Mouse (Mus musculus): Measurements from ENCODE around the gene Tmem104. TPM values are rescaled to one million over a fixed set of nuclear protein-coding genes. Genes with fewer than 3 reads are reported as not detected.

The Tmem104 gene
- polyA plus RNA-seq, 1 experiment from 2014 or later, result 15.3 TPM

GRCm38 (mm10) chr11:115172825-115173287, 14.4 kb upstream of the Tmem104 start:
- Histone ChIP-seq H3K27ac (no peak overlapping the region), H3K4me3 (no peak overlapping the region), H3K27me3 (replicated peaks) (0 out of 2 replicates have a peak, but pooled peaks cover 5% of the 10 kb centered on the region), H3K9me3 (no peaks in the 10 kb centered on the region), H3K9ac (no peak overlapping the region), H3K36me3 (replicated peaks) (no peaks in the 10 kb centered on the region), H3K4me1 (peaks cover 42% of the 10 kb centered on the region), H3K4me2 (no peak overlapping the region)
- 29% methylated on average over 4 of the region's 4 CpGs for WGBS
- no peak for ATAC-seq (replicated peaks)

GRCm38 (mm10) chr11:115173549-115174339, 13.5 kb upstream of the Tmem104 start:
- ATAC-seq (replicated peaks), result no peak
- 21% methylated on average over 16 of the region's 16 CpGs for WGBS
- Histone ChIP-seq H3K9ac (no peak overlapping the region), H3K4me1 (peaks cover 47% of the 10 kb centered on the region), H3K9me3 (no peaks in the 10 kb centered on the region), H3K27ac (no peak overlapping the region), H3K27me3 (replicated peaks) (0 out of 2 replicates have a peak, but pooled peaks cover 5% of the 10 kb centered on the region), H3K4me2 (no peak overlapping the region), H3K36me3 (replicated peaks) (no peaks in the 10 kb centered on the region), H3K4me3 (no peak overlapping the region)

- H3K27ac ChIP-seq, result no peak overlapping the region
These were observed 10.7 kb upstream of the Tmem104 start for GRCm38 (mm10) chr11:115176399-115177190.

GRCm38 (mm10) chr11:115177559-115178195, 9.6 kb upstream of the Tmem104 start:
- 14% methylated on average over 10 of the region's 10 CpGs for WGBS
- peak overlapping the region; percentile 50 for H3K27ac ChIP-seq
- ATAC-seq (replicated peaks), result peak; percentile 62
- H3K27me3 ChIP-seq (replicated peaks), result 0 out of 2 replicates have a peak, but pooled peaks cover 5% of the 10 kb centered on the region
- no peaks in the 10 kb centered on the region for H3K9me3 ChIP-seq
- peaks cover 42% of the 10 kb centered on the region for H3K4me1 ChIP-seq
- H3K4me3 ChIP-seq, result no peak overlapping the region
- no peak overlapping the region for H3K4me2 ChIP-seq
- H3K36me3 ChIP-seq (replicated peaks), result no peaks in the 10 kb centered on the region
- no peak overlapping the region for H3K9ac ChIP-seq

More at GRCm38 (mm10) chr11:115176399-115177190, 10.7 kb upstream of the Tmem104 start:
- 58% methylated on average over 24 of the region's 24 CpGs for WGBS
- Histone ChIP-seq H3K27me3 (replicated peaks) (0 out of 2 replicates have a peak, but pooled peaks cover 5% of the 10 kb centered on the region), H3K4me3 (no peak overlapping the region), H3K9me3 (no peaks in the 10 kb centered on the region), H3K36me3 (replicated peaks) (no peaks in the 10 kb centered on the region), H3K9ac (no peak overlapping the region), H3K4me1 (peaks cover 47% of the 10 kb centered on the region), H3K4me2 (no peak overlapping the region)
- no peak for ATAC-seq (replicated peaks)

- Histone ChIP-seq H3K27ac (0 out of 2 replicates have a peak overlapping the region, but pooled peaks have one; percentile 50), H3K4me2 (no peak overlapping the region), H3K4me1 (peaks cover 38% of the 10 kb centered on the region), H3K9me3 (no peaks in the 10 kb centered on the region), H3K4me3 (no peak overlapping the region), H3K36me3 (replicated peaks) (no peaks in the 10 kb centered on the region), H3K9ac (no peak overlapping the region), H3K27me3 (replicated peaks) (0 out of 2 replicates have a peak, but pooled peaks cover 5% of the 10 kb centered on the region)
- ATAC-seq (replicated peaks), result no peak
- WGBS, result 91% methylated on average over 2 of the region's 2 CpGs
These were observed 8.5 kb upstream of the Tmem104 start for GRCm38 (mm10) chr11:115178766-115179165.

GRCm38 (mm10) chr11:115179191-115179590, 8.1 kb upstream of the Tmem104 start:
- H3K9ac ChIP-seq, result no peak overlapping the region
- H3K27ac ChIP-seq, result 0 out of 2 replicates have a peak overlapping the region, but pooled peaks have one; percentile 34
- H3K27me3 ChIP-seq (replicated peaks), result 0 out of 2 replicates have a peak, but pooled peaks cover 2% of the 10 kb centered on the region
- no peaks in the 10 kb centered on the region for H3K36me3 ChIP-seq (replicated peaks)
- H3K4me2 ChIP-seq, result no peak overlapping the region
- no peak overlapping the region for H3K4me3 ChIP-seq
- peaks cover 34% of the 10 kb centered on the region for H3K4me1 ChIP-seq
- peak; percentile 40 for ATAC-seq (replicated peaks)
- 65% methylated on average over 6 of the region's 6 CpGs for WGBS
- no peaks in the 10 kb centered on the region for H3K9me3 ChIP-seq

- 80% methylated on average over 6 of the region's 6 CpGs for WGBS
- H3K4me3 ChIP-seq, result no peak overlapping the region
- ATAC-seq (replicated peaks), result no peak
- H3K36me3 ChIP-seq (replicated peaks), result no peaks in the 10 kb centered on the region
- H3K4me2 ChIP-seq, result no peak overlapping the region
- H3K9ac ChIP-seq, result no peak overlapping the region
- H3K27me3 ChIP-seq (replicated peaks), result 0 out of 2 replicates have a peak, but pooled peaks cover 2% of the 10 kb centered on the region
- peaks cover 30% of the 10 kb centered on the region for H3K4me1 ChIP-seq
- 0 out of 2 replicates have a peak overlapping the region, but pooled peaks have one; percentile 34 for H3K27ac ChIP-seq
- no peaks in the 10 kb centered on the region for H3K9me3 ChIP-seq
These were observed 7.4 kb upstream of the Tmem104 start for GRCm38 (mm10) chr11:115179881-115180280.

GRCm38 (mm10) chr11:115181913-115182638, 5.2 kb upstream of the Tmem104 start:
- Histone ChIP-seq H3K27ac (no peak overlapping the region), H3K9ac (no peak overlapping the region), H3K4me1 (peaks cover 20% of the 10 kb centered on the region), H3K9me3 (no peaks in the 10 kb centered on the region), H3K36me3 (replicated peaks) (no peaks in the 10 kb centered on the region), H3K4me2 (no peak overlapping the region), H3K27me3 (replicated peaks) (no peaks in the 10 kb centered on the region), H3K4me3 (no peak overlapping the region)
- 22% methylated on average over 12 of the region's 12 CpGs for WGBS
- ATAC-seq (replicated peaks), result no peak

- WGBS, result 57% methylated on average over 4 of the region's 4 CpGs
- H3K9ac ChIP-seq, result no peak overlapping the region
- ATAC-seq (replicated peaks), result no peak
- H3K9me3 ChIP-seq, result no peaks in the 10 kb centered on the region
- no peak overlapping the region for H3K27ac ChIP-seq
- no peak overlapping the region for H3K4me2 ChIP-seq
- peaks cover 21% of the 10 kb centered on the region for H3K4me1 ChIP-seq
- H3K36me3 ChIP-seq (replicated peaks), result no peaks in the 10 kb centered on the region
- H3K27me3 ChIP-seq (replicated peaks), result no peaks in the 10 kb centered on the region
- no peak overlapping the region for H3K4me3 ChIP-seq
These were observed 2.3 kb upstream of the Tmem104 start for GRCm38 (mm10) chr11:115184973-115185372.

GRCm38 (mm10) chr11:115187693-115188092, 406 bp downstream of the Tmem104 start, which contains the start of gene Nat9:
Gene Nat9 (minus strand): TSS chr11:115187859.
- Histone ChIP-seq H3K4me1 (peaks cover 21% of the 10 kb centered on the region), H3K27me3 (replicated peaks) (no peaks in the 10 kb centered on the region)

GRCm38 (mm10) chr11:115188539-115189231, 1.4 kb downstream of the Tmem104 start:
- Histone ChIP-seq H3K4me1 (peaks cover 21% of the 10 kb centered on the region), H3K4me3 (no peak overlapping the region), H3K27me3 (replicated peaks) (no peaks in the 10 kb centered on the region), H3K36me3 (replicated peaks) (no peaks in the 10 kb centered on the region), H3K9me3 (no peaks in the 10 kb centered on the region), H3K9ac (0 out of 2 replicates have a peak overlapping the region, but pooled peaks have one; percentile 80), H3K27ac (no peak overlapping the region), H3K4me2 (0 out of 2 replicates have a peak overlapping the region, but pooled peaks have one; percentile 82)
- 87% methylated on average over 13 of the region's 13 CpGs for WGBS
- no peak for ATAC-seq (replicated peaks)

More at GRCm38 (mm10) chr11:115187693-115188092, 406 bp downstream of the Tmem104 start, which contains the start of gene Nat9:
- Histone ChIP-seq H3K4me3 (peak within 1 kb of the TSS; percentile 66), H3K9me3 (no peaks in the 10 kb centered on the region), H3K9ac (peak within 1 kb of the TSS; percentile 80), H3K36me3 (replicated peaks) (no peaks in the 10 kb centered on the region), H3K27ac (peak within 1 kb of the TSS; percentile 75), H3K4me2 (peak within 1 kb of the TSS; percentile 82)
- 9% methylated on average over 12 of the region's 12 CpGs for WGBS
- peak; percentile 34; the same call in 1 of the 2 replicates for ATAC-seq (replicated peaks)
